Mouse (Mus musculus): ENCODE data around the gene Rbm38. TPM values are rescaled to one million over a fixed set of nuclear protein-coding genes. Genes with fewer than 3 reads are reported as not detected.

The Rbm38 gene
- total and polyA plus RNA-seq, 2 experiments from 2014 or later: 119 to 135 TPM

DNA sequence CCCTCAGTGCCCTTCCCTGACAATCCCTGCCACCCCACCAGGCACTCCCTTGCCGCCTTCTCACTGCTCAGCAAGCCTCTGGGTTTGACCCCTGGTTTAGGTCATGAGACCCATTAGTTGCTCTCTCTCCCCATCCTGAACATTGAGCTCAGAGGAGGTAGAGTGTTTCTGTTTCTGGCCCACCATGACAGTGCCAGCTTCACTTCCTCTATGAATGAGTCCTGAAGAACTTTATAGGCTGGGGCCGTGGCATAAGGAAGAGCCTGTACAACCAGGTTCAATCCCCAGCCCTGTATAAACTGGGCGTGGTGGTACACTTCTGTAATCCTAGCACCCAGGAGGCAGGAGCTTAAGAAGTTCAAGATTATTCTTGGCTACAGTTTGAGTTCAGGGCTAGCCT lies 20.5 kb downstream of the Rbm38 start:
- Histone ChIP-seq H3K9ac (replicated peaks; ENCODE audit: low read depth, low read length) (no peak overlapping the region), H3K27me3 (ENCODE audit: control insufficient read depth, insufficient read depth, low read length) (no peaks in the 10 kb centered on the region), H3K9me3 (replicated peaks; ENCODE audit: control insufficient read depth, low read length) (no peaks in the 10 kb centered on the region), H3K4me3 (ENCODE audit: low read depth, low read length) (no peak overlapping the region), H3K4me1 (ENCODE audit: control insufficient read depth, insufficient read depth) (peaks cover 21% of the 10 kb centered on the region), H3K36me3 (replicated peaks; ENCODE audit: control insufficient read depth, insufficient read depth, low read length) (peaks cover under 1% of the 10 kb centered on the region; the same call in 1 of the 2 replicates), H3K4me2 (ENCODE audit: low read depth, low read length) (no peak overlapping the region), H3K27ac (ENCODE audit: low read depth) (no peak overlapping the region)
- no peak for DNase-seq (ENCODE audit: low spot score)
- no peak for TF ChIP-seq EP300 (IDR thresholded peaks at IDR 0.05; ENCODE audit: low read depth)
- TF ChIP-seq CTCF (IDR thresholded peaks at IDR 0.05; ENCODE audit: low read depth): no peak
- ATAC-seq (ENCODE audit: insufficient read depth, low read depth): no peak
- WGBS: 88% methylated on average over 3 of the region's 3 CpGs

DNA sequence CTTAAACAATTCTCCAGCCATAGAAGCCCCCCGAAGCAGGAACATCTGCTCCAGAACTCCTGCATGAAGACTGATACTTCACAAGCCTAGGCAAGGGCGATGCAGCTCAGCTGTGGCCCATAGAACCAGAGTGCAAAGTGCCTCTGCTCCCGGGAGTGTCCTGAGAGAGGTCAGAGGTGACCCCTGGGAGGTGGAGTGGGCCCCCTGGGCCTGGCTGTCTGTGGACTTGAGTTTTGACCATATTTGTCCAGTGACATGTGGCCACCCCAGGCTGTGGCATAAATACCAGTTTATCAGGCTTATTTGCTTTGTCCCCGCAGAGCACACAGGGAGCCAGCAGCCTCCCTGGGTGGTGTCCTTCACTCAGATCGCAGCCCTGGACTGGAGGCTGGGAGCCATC lies 20.9 kb downstream of the Rbm38 start:
- Histone ChIP-seq H3K4me3 (ENCODE audit: low read depth, low read length) (no peak overlapping the region), H3K9ac (replicated peaks; ENCODE audit: low read depth, low read length) (no peak overlapping the region), H3K27ac (ENCODE audit: low read depth) (no peak overlapping the region), H3K4me1 (ENCODE audit: control insufficient read depth, insufficient read depth) (peaks cover 25% of the 10 kb centered on the region), H3K27me3 (ENCODE audit: control insufficient read depth, insufficient read depth, low read length) (no peaks in the 10 kb centered on the region), H3K36me3 (replicated peaks; ENCODE audit: control insufficient read depth, insufficient read depth, low read length) (no peaks in the 10 kb centered on the region), H3K4me2 (ENCODE audit: low read depth, low read length) (no peak overlapping the region), H3K9me3 (replicated peaks; ENCODE audit: control insufficient read depth, low read length) (no peaks in the 10 kb centered on the region)
- TF ChIP-seq EP300 (IDR thresholded peaks at IDR 0.05; ENCODE audit: low read depth) (no peak), CTCF (IDR thresholded peaks at IDR 0.05; ENCODE audit: low read depth) (no peak)
- no peak for DNase-seq (ENCODE audit: low spot score)
- 59% methylated on average over 5 of the region's 5 CpGs for WGBS
- ATAC-seq (ENCODE audit: insufficient read depth, low read depth): no peak

DNA sequence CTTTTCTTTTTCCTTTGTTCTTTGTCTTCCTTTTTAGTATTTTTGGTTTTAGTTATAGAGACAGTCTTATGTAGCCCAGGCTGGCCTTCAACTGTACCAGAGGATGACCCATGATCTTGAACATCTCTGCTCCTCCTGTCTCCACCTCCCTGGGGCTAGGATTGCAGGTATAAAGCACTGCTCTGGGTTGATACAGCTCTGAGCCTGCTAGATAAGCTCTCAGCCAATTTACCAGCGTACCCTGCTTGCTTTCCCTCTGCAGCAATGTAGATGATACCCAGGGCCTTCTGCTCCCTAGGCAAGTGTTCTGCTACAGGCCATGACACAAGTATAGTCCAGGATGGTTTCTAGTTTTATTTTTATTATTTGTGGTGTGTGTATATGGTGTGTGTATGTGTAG lies 21.6 kb downstream of the Rbm38 start:
- TF ChIP-seq EP300 (IDR thresholded peaks at IDR 0.05; ENCODE audit: low read depth) (no peak), CTCF (IDR thresholded peaks at IDR 0.05; ENCODE audit: low read depth) (no peak)
- H3K27me3 ChIP-seq (ENCODE audit: control insufficient read depth, insufficient read depth, low read length): no peaks in the 10 kb centered on the region
- peaks cover 32% of the 10 kb centered on the region for H3K4me1 ChIP-seq (ENCODE audit: control insufficient read depth, insufficient read depth)
- H3K27ac ChIP-seq (ENCODE audit: low read depth): no peak overlapping the region
- 68% methylated on average over 1 of the region's 1 CpGs for WGBS
- H3K4me2 ChIP-seq (ENCODE audit: low read depth, low read length): no peak overlapping the region
- no peak overlapping the region for H3K9ac ChIP-seq (replicated peaks; ENCODE audit: low read depth, low read length)
- H3K4me3 ChIP-seq (ENCODE audit: low read depth, low read length): no peak overlapping the region
- H3K9me3 ChIP-seq (replicated peaks; ENCODE audit: control insufficient read depth, low read length): no peaks in the 10 kb centered on the region
- ATAC-seq (ENCODE audit: insufficient read depth, low read depth) (no peak), DNase-seq (ENCODE audit: low spot score) (no peak)
- H3K36me3 ChIP-seq (replicated peaks; ENCODE audit: control insufficient read depth, insufficient read depth, low read length): no peaks in the 10 kb centered on the region

DNA sequence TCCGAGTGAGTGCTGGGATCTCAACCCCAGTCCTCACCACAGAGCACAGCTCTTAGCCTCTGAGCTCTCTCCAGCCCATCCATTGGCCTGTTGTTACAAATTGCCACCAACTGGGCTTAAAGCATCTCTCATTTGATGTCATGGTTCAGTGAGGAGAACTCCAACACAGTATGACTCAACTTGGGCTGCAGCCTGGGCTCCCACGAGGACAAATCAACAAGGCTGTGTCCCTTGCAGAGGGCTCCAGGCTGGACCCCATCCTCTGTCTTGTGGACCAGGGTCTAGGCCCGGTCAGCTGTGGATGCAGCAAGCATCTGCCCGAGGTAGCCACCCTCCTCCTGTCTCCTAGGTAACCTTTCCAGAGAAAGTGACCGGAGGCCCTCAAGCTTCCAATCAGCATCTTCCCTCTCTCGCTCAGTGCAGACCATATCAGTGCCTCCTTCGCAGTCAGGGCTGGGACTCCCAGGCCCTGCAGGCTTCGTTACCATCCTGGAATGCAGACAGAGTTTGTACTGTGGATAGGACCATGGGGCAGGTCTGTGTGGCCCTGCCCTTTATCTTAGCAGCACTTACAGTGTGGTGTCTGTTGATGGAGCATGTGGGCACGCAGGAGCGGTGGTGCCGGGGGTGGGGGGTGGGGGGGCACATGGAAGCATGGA lies 22.3 kb downstream of the Rbm38 start:
- no peak overlapping the region for H3K4me2 ChIP-seq (ENCODE audit: low read depth, low read length)
- TF ChIP-seq EP300 (IDR thresholded peaks at IDR 0.05; ENCODE audit: low read depth) (no peak), CTCF (IDR thresholded peaks at IDR 0.05; ENCODE audit: low read depth) (no peak)
- H3K9ac ChIP-seq (replicated peaks; ENCODE audit: low read depth, low read length): no peak overlapping the region
- H3K4me3 ChIP-seq (ENCODE audit: low read depth, low read length): no peak overlapping the region
- no peaks in the 10 kb centered on the region for H3K9me3 ChIP-seq (replicated peaks; ENCODE audit: control insufficient read depth, low read length)
- H3K4me1 ChIP-seq (ENCODE audit: control insufficient read depth, insufficient read depth): peaks cover 37% of the 10 kb centered on the region
- H3K27me3 ChIP-seq (ENCODE audit: control insufficient read depth, insufficient read depth, low read length): no peaks in the 10 kb centered on the region
- ATAC-seq (ENCODE audit: insufficient read depth, low read depth): peak; percentile 27
- no peaks in the 10 kb centered on the region for H3K36me3 ChIP-seq (replicated peaks; ENCODE audit: control insufficient read depth, insufficient read depth, low read length)
- WGBS: 30% methylated on average over 11 of the region's 11 CpGs
- no peak overlapping the region; the same call in 1 of the 2 replicates for H3K27ac ChIP-seq (ENCODE audit: low read depth)
- DNase-seq (ENCODE audit: low spot score): no peak

DNA sequence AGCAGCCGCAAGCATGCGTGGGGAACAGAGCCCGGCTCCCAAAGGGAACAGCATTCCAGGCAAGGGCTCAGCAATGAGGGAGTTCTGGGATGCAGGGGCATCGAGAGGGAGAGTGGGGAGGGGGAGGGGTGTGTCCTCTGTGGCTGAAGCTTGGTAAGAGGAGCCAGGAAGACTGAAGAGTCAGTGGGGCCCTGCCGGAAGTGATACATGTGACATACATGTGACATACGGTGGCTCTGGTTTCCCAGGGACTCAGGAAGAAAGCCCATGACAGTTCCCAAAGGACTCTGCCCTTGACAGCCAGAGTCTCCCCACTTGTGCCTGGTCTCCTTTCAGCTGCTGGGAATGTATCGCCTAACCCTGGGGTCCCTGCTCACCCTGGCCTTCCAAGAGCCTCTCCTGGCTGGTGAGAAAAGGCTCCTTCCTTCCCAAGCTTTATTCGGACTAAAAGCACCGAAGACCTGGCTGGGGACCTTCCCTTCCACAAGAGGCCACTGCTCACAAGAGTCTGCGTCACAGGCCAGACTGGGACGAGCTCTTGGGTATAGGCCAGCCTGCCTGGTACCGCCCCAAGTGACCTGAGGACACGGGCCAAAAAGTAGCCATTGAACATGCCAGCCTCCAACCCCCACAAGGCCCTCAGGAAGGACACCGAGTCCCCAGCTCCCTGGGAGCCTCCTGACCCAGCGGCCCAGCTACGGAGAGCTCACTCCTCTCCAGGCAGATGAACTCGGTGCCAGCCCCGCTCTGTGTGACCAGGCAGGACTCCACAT lies 24.1 kb downstream of the Rbm38 start:
- peak; percentile 49; the same call in 1 of the 2 replicates for TF ChIP-seq EP300 (IDR thresholded peaks at IDR 0.05; ENCODE audit: low read depth)
- peak; percentile 53 for TF ChIP-seq CTCF (IDR thresholded peaks at IDR 0.05; ENCODE audit: low read depth)
- H3K27me3 ChIP-seq (ENCODE audit: control insufficient read depth, insufficient read depth, low read length): no peaks in the 10 kb centered on the region
- H3K9me3 ChIP-seq (replicated peaks; ENCODE audit: control insufficient read depth, low read length): no peaks in the 10 kb centered on the region
- 41% methylated on average over 18 of the region's 18 CpGs for WGBS
- DNase-seq (ENCODE audit: low spot score) (peak; percentile 75), ATAC-seq (ENCODE audit: insufficient read depth, low read depth) (peak; percentile 83)
- H3K27ac ChIP-seq (ENCODE audit: low read depth): peak overlapping the region; percentile 84
- H3K36me3 ChIP-seq (replicated peaks; ENCODE audit: control insufficient read depth, insufficient read depth, low read length): no peaks in the 10 kb centered on the region
- H3K4me3 ChIP-seq (ENCODE audit: low read depth, low read length): no peak overlapping the region
- H3K9ac ChIP-seq (replicated peaks; ENCODE audit: low read depth, low read length): 0 out of 2 replicates have a peak overlapping the region, but pooled peaks have one; percentile 9
- H3K4me1 ChIP-seq (ENCODE audit: control insufficient read depth, insufficient read depth): peaks cover 41% of the 10 kb centered on the region
- H3K4me2 ChIP-seq (ENCODE audit: low read depth, low read length): no peak overlapping the region
